Mouse (Mus musculus) heart, adult 2 months (tissue): Measurements from ENCODE around the gene Aqr. TPM values are rescaled to one million over a fixed set of nuclear protein-coding genes. Genes with fewer than 3 reads are reported as not detected.

Experiments used
- DNase-seq, 2 experiments: peaks; one replicate each; pipeline ENCODE4 v3.0.0; 2021
- H3K27ac ChIP-seq: fragments of 200-600 bp; 2 replicates; pipeline ENCODE4 v1.8.1; 2022
- H3K27me3 ChIP-seq: fragments of 200-500 bp; 2 replicates; pipeline ENCODE4 v1.6.1; 2012; ENCODE audit warnings: mild to moderate bottlenecking, low read length, inconsistent platforms, mixed read lengths; ENCODE audit not compliant: control insufficient read depth, insufficient read depth
- H3K36me3 ChIP-seq: fragments of 200-500 bp; 2 replicates; pipeline ENCODE4 v1.6.1; 2012; ENCODE audit warnings: low read length, inconsistent platforms; ENCODE audit not compliant: control insufficient read depth, insufficient read depth
- H3K4me1 ChIP-seq: fragments of 200-500 bp; 2 replicates; pipeline ENCODE4 v1.6.1; 2011; ENCODE audit warnings: low read length; ENCODE audit not compliant: control insufficient read depth, insufficient read depth
- H3K4me3 ChIP-seq: fragments of 200-600 bp; 2 replicates; pipeline ENCODE4 v1.8.1; 2022
- H3K79me2 ChIP-seq: fragments of 200-500 bp; replicated peaks from 2 replicates; pipeline ENCODE4 v1.6.1; 2012; ENCODE audit warnings: mild to moderate bottlenecking, inconsistent platforms, low read length, moderate library complexity, mixed read lengths; ENCODE audit not compliant: control insufficient read depth, insufficient read depth
- H3K9ac ChIP-seq: fragments of 200-500 bp; 2 replicates; pipeline ENCODE4 v1.6.1; 2012; ENCODE audit warnings: low read depth, mild to moderate bottlenecking, control low read depth, inconsistent platforms, low read length, mixed read lengths
- CTCF ChIP-seq: fragments of 200-600 bp; IDR thresholded peaks from 2 replicates; pipeline ENCODE4 v1.8.1; 2022; ENCODE audit warnings: antibody characterized with exemption, mild to moderate bottlenecking, moderate library complexity
- EP300 ChIP-seq: fragments of 200-500 bp; IDR thresholded peaks from 2 replicates; pipeline ENCODE4 v1.6.1; 2011; ENCODE audit warnings: low read depth, low read length, control low read depth; ENCODE audit not compliant: insufficient read depth
- POLR2A ChIP-seq: fragments of 200-500 bp; IDR thresholded peaks from 2 replicates; pipeline ENCODE4 v1.6.1; 2011; ENCODE audit warnings: mild to moderate bottlenecking, low read depth, low read length, control low read depth; ENCODE audit not compliant: insufficient read depth
- WGBS: fragments of 180-500 bp; shearing (Covaris S2); methylation state at CpG from one replicate; pipeline ENCODE4 v1.1.7; 2018; 5-methylcytosine and 5-hydroxymethylcytosine counted together
- intact Hi-C: fragments of 180-260 bp; cut with DNase I; formaldehyde crosslinking; loops from one replicate; pipeline ENCODE4 v1.15.1; 2025
- polyA plus RNA-seq: library from polyadenylated mRNA; depleted of rRNA; stranded (reverse); fragments of >200 nt; gene quantifications from 2 replicates; pipeline ENCODE4 v1.2.3, GENCODE M21; 2012
- total RNA-seq, 2 experiments: library from RNA; stranded (reverse); gene quantifications; 2 replicates each; pipeline ENCODE4 v1.2.3; 2021

Gene Aqr
- total and polyA plus RNA-seq, 3 experiments, result 10.3 to 17.7 (median 17.6) TPM

DNA sequence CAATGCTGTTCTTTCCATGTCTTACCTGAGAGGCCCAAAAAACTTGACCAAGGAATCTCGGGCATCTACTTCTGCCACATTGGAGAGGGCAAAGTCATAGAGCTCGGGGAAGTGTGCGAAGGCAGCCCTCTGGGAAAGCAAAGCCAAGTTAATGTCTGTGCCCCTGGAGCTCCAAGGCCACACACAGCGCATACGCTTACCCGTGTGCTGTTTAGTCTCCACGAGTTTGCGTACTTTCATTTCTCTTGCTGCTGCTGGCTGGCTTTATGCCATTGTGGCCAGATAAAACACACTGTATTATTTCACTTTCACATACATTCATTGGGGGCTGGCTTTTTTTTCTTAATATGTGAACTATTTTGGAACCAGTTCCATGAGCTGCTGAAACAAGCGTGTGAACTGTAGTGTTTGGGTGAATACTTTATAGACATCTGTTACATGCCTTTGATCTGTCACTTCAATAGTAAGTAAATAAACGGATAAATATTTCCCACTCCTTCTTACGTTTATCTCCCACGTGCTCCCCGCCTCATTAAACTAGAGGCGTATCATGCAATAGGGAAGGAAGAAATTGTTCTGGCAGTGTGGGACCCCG, 39.9 kb downstream of the Aqr start:
- H3K9ac ChIP-seq, result no peak overlapping the region
- DNase-seq, result no peak
- no peaks in the 10 kb centered on the region for H3K4me1 ChIP-seq
- no peaks in the 10 kb centered on the region for H3K79me2 ChIP-seq
- H3K36me3 ChIP-seq, result 0 out of 2 replicates have a peak, but pooled peaks cover 2% of the 10 kb centered on the region
- 88% methylated on average over 15 of the region's 15 CpGs for WGBS
- intact Hi-C loops, result loop anchor here (2.0 to 5.0 kb wide), 3 partner anchors 105 to 280 kb away; no protein-coding TSS in a partner anchor
- TF ChIP-seq POLR2A (no peak), EP300 (no peak), CTCF (no peak)
- H3K27ac ChIP-seq, result no peak overlapping the region
- H3K27me3 ChIP-seq, result no peaks in the 10 kb centered on the region
- no peak overlapping the region for H3K4me3 ChIP-seq

GRCm38 (mm10) chr2:114145315-114145801, 41.5 kb downstream of the Aqr start:
- intact Hi-C loops, result loop anchor here (5.0 kb wide), 2 partner anchors 103 to 178 kb away; no protein-coding TSS in a partner anchor
- DNase-seq, result peak in 1 of 2 experiments; percentile 30
- WGBS, result 65% methylated on average over 6 of the region's 6 CpGs
- Histone ChIP-seq H3K79me2 (no peaks in the 10 kb centered on the region), H3K4me3 (no peak overlapping the region), H3K36me3 (0 out of 2 replicates have a peak, but pooled peaks cover 2% of the 10 kb centered on the region), H3K4me1 (no peaks in the 10 kb centered on the region), H3K9ac (no peak overlapping the region), H3K27me3 (no peaks in the 10 kb centered on the region), H3K27ac (no peak overlapping the region)
- TF ChIP-seq EP300 (no peak), CTCF (peak; percentile 92), POLR2A (no peak)

- 0 out of 2 replicates have a peak, but pooled peaks cover 2% of the 10 kb centered on the region for H3K36me3 ChIP-seq
- 91% methylated on average over 5 of the region's 5 CpGs for WGBS
- intact Hi-C loops, result loop anchor here (5.0 kb wide), 4 partner anchors 43 to 193 kb away; no protein-coding TSS in a partner anchor
Observed at GRCm38 (mm10) chr2:114144915-114145314, 41.9 kb downstream of the Aqr start.

GRCm38 (mm10) chr2:114143842-114144241, 43.0 kb downstream of the Aqr start:
- intact Hi-C loops, result loop anchor here (5.0 kb wide), 2 partner anchors 42 to 192 kb away; no protein-coding TSS in a partner anchor
- no peaks in the 10 kb centered on the region for H3K79me2 ChIP-seq
- H3K27ac ChIP-seq, result no peak overlapping the region
- 0 out of 2 replicates have a peak, but pooled peaks cover 2% of the 10 kb centered on the region for H3K36me3 ChIP-seq
- no peak overlapping the region for H3K4me3 ChIP-seq
- TF ChIP-seq POLR2A, result no peak
- TF ChIP-seq EP300, result no peak
- no peak for TF ChIP-seq CTCF
- H3K9ac ChIP-seq, result no peak overlapping the region
- no peaks in the 10 kb centered on the region for H3K4me1 ChIP-seq
- 92% methylated on average over 6 of the region's 6 CpGs for WGBS
- no peaks in the 10 kb centered on the region for H3K27me3 ChIP-seq
- no peak for DNase-seq

More at GRCm38 (mm10) chr2:114144915-114145314, 41.9 kb downstream of the Aqr start:
- Histone ChIP-seq H3K9ac (no peak overlapping the region), H3K27ac (no peak overlapping the region), H3K79me2 (no peaks in the 10 kb centered on the region), H3K4me1 (no peaks in the 10 kb centered on the region), H3K4me3 (no peak overlapping the region), H3K27me3 (no peaks in the 10 kb centered on the region)
- DNase-seq, result no peak
- no peak for TF ChIP-seq CTCF
- no peak for TF ChIP-seq EP300
- TF ChIP-seq POLR2A, result no peak

DNA sequence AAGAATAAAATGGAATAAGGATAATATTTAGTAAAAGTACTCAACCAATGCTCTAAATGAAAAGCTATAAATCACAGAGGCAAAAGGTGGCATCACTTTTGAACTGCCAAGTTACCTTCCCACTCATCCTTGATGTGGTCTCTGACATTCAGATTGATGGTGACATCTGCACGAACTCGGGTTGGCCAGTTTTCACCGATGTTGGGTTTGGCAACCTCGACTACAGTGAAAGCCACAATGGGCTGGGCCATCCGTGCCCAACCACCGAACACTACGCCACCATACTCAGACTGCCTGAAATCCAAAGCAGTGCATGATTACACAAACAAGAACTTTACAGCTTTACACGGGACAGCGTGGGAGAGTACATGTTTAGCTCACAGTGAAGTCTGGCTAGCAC, 50.1 kb downstream of the Aqr start:
- H3K9ac ChIP-seq, result no peak overlapping the region
- no peaks in the 10 kb centered on the region for H3K4me1 ChIP-seq
- no peak overlapping the region for H3K4me3 ChIP-seq
- no peaks in the 10 kb centered on the region for H3K27me3 ChIP-seq
- H3K36me3 ChIP-seq, result peaks cover 2% of the 10 kb centered on the region
- H3K79me2 ChIP-seq, result no peaks in the 10 kb centered on the region; the same call in 1 of the 2 replicates
- TF ChIP-seq EP300 (no peak), POLR2A (no peak), CTCF (no peak)
- no peak overlapping the region for H3K27ac ChIP-seq
- 97% methylated on average over 9 of the region's 9 CpGs for WGBS
- no peak for DNase-seq
- intact Hi-C loops, result no loop called here

- no peak for TF ChIP-seq CTCF
- TF ChIP-seq POLR2A, result no peak
- TF ChIP-seq EP300, result no peak
- no peaks in the 10 kb centered on the region; the same call in 1 of the 2 replicates for H3K79me2 ChIP-seq
- H3K27ac ChIP-seq, result no peak overlapping the region
- no peaks in the 10 kb centered on the region for H3K4me1 ChIP-seq
- 82% methylated on average over 2 of the region's 2 CpGs for WGBS
- H3K9ac ChIP-seq, result no peak overlapping the region
- H3K36me3 ChIP-seq, result peaks cover 5% of the 10 kb centered on the region
- no peak overlapping the region for H3K4me3 ChIP-seq
- H3K27me3 ChIP-seq, result no peaks in the 10 kb centered on the region
- DNase-seq, result no peak
- intact Hi-C loops, result no loop called here
Observed at GRCm38 (mm10) chr2:114135777-114136176, 51.0 kb downstream of the Aqr start.
